ENCODE assay signal across 8 mouse cellular contexts in genomic region chr12:112958303-112958702, GRCm38 (mm10). TPM values are rescaled to one million over a fixed set of nuclear protein-coding genes. Genes with fewer than 3 reads are reported as not detected.
DNase-seq lines count a peak whose midpoint lies in the region; ATAC-seq and TF ChIP-seq lines count a peak whose summit lies in the region.

No protein-coding gene starts in this region.

- H3K27ac ChIP-seq in gastrocnemius, adult 2 months = peak overlapping the region; percentile 35; the same call in 1 of the 2 replicates

- no peak overlapping the region for H3K4me3 ChIP-seq in gastrocnemius, adult 2 months

- peak; percentile 59 for TF ChIP-seq CTCF in gastrocnemius, adult 2 months (IDR thresholded peaks at IDR 0.05)

- ATAC-seq in erythroblast, adult 5-6 weeks (replicated peaks; ENCODE audit: low FRiP score, poor library complexity, severe bottlenecking) = no peak

- intact Hi-C loops in gastrocnemius, adult 2 months (cut with DNase I) = loop anchor here (5.0 kb wide), 2 partner anchors 81 to 119 kb away; no protein-coding TSS in a partner anchor

- DNase-seq in heart, adult 18-20 months = peak; percentile 56 to 60
- no peak for DNase-seq in heart, adult 11 months
- DNase-seq in 3134 (ENCODE audit: extremely low read depth, insufficient read length, low spot score) (peak; percentile 54), R1 (ENCODE audit: low read depth, low spot score) (peak; percentile 65)
- peak; percentile 71 for DNase-seq in gastrocnemius, adult 2 months
- peak; percentile 42 to 77 for DNase-seq in kidney, postnatal 36 days
- peak; percentile 69 for DNase-seq in retina, embryonic 14.5 days (ENCODE audit: low spot score)

RNA-seq across cellular contexts. Expression of gene Nudt14, which starts 16.4 kb away (rescaled TPM):
- total RNA-seq in heart, adult 18-20 months (2021) = 1 to 10 TPM; 8.2 to 9.2 TPM
- total RNA-seq in gastrocnemius, adult 2 months (2021) = 1 to 10 TPM; 5.4 to 7.9 TPM
- 2.7 TPM in 1 of 2 replicates, not detected in the other for total RNA-seq in erythroblast, adult 5-6 weeks (2015; ENCODE audit: low replicate concordance)
- 1.1 TPM in 1 of 2 replicates, not detected in the other for total RNA-seq in erythroblast, adult 5-6 weeks (2017; ENCODE audit: low replicate concordance)

RNA-seq across cellular contexts. Expression of gene Btbd6, which starts 18.0 kb away (rescaled TPM):
- total RNA-seq in heart, adult 18-20 months (2021) = 10 to 100 TPM; 24.3 to 27.6 TPM
- 10 to 100 TPM; 13.3 to 20.6 TPM for total RNA-seq in gastrocnemius, adult 2 months (2021)
- 2.3 TPM in 1 of 2 replicates, not detected in the other for total RNA-seq in erythroblast, adult 5-6 weeks (2015; ENCODE audit: low replicate concordance)
- total RNA-seq in erythroblast, adult 5-6 weeks (2017; ENCODE audit: low replicate concordance) = 1.9 and 2.9 TPM in 2 replicates

RNA-seq across cellular contexts. Expression of gene Jag2, which starts 28.7 kb away (rescaled TPM):
- total RNA-seq in heart, adult 18-20 months (2021) = 10 to 100 TPM; 31.5 to 38.6 TPM
- 10 to 100 TPM; 20.3 to 30.2 TPM for total RNA-seq in gastrocnemius, adult 2 months (2021)
- not detected in 2 replicates for total RNA-seq in erythroblast, adult 5-6 weeks (2015; ENCODE audit: low replicate concordance)
- not detected in 2 replicates for total RNA-seq in erythroblast, adult 5-6 weeks (2017; ENCODE audit: low replicate concordance)

RNA-seq across cellular contexts. Expression of gene Brf1, which starts 42.2 kb away (rescaled TPM):
- total RNA-seq in heart, adult 18-20 months (2021) = 10 to 100 TPM; 21.4 to 26.4 TPM
- total RNA-seq in gastrocnemius, adult 2 months (2021) = 10 to 100 TPM; 20.8 to 21.5 TPM
- 14.6 and 20.9 TPM in 2 replicates for total RNA-seq in erythroblast, adult 5-6 weeks (2015; ENCODE audit: low replicate concordance)
- 35.9 and 52.0 TPM in 2 replicates for total RNA-seq in erythroblast, adult 5-6 weeks (2017; ENCODE audit: low replicate concordance)

RNA-seq across cellular contexts. Expression of gene Pacs2, which starts 56.0 kb away (rescaled TPM):
- total RNA-seq in heart, adult 18-20 months (2021) = 10 to 100 TPM; 33.1 to 37.1 TPM
- total RNA-seq in gastrocnemius, adult 2 months (2021) = 10 to 100 TPM; 35.9 to 41.0 TPM
- total RNA-seq in erythroblast, adult 5-6 weeks (2015; ENCODE audit: low replicate concordance) = 10.7 and 18.3 TPM in 2 replicates
- 12.7 and 14.5 TPM in 2 replicates for total RNA-seq in erythroblast, adult 5-6 weeks (2017; ENCODE audit: low replicate concordance)

Comparison
In these comparisons a context has a peak if more than half of its experiments do, and no peak if none do; other contexts are left out.
1. RNA of gene Jag2, which starts 28.7 kb away (total RNA-seq): 31.5 to 38.6 TPM in heart, adult 18-20 months and 20.3 to 30.2 TPM in gastrocnemius, adult 2 months; not detected in erythroblast, adult 5-6 weeks; every median in the first group is over 10 times any median in the second.